Mouse (Mus musculus): Measurements from ENCODE around the gene Gpx6.

The Gpx6 gene

DNA sequence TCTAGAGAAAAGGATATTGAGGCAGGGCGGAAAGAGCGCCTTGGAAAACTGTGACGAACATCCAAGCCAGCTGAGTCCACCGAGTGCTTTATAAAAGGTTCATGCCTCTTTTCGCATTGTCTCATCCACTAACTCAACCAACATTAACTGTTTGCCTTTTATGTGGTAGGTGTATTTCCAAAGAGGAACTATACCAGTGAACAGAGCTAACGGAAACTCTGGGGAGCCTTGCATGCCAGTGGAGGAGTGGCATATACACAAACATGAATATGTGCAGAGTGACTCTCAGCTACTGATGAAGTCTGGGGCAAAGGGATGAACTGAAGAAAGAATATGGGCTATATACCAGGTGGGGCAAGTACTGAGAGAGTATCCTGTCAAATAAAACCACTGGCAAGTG is 11.5 kb downstream of the Gpx6 start:
- no peak for DNase-seq (ENCODE audit: low read depth, low spot score)

DNA sequence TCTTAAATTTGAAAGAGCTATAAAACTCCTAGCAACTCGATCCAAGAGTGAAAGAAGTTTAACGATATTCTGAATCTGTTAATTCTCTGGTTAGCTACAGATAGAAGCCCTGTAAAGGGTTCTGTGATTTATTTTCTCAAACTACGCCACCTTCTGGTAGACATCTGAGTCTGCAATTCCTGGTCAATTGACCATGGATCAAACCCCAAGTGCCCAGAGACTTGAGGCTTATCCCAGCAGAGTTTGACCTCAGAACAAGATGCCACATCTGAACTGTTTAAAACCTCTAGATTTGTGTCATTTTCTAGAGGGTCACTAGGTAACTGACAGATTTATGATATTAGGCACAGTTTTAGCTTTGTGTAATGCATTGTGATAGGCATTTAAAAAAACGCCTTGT is 14.3 kb downstream of the Gpx6 start:
- DNase-seq (ENCODE audit: low read depth, low spot score) = no peak

GRCm38 (mm10) chr13:21326657-21327211 is 14.8 kb downstream of the Gpx6 start:
- peak; percentile 52 for DNase-seq (ENCODE audit: low read depth, low spot score)

DNA sequence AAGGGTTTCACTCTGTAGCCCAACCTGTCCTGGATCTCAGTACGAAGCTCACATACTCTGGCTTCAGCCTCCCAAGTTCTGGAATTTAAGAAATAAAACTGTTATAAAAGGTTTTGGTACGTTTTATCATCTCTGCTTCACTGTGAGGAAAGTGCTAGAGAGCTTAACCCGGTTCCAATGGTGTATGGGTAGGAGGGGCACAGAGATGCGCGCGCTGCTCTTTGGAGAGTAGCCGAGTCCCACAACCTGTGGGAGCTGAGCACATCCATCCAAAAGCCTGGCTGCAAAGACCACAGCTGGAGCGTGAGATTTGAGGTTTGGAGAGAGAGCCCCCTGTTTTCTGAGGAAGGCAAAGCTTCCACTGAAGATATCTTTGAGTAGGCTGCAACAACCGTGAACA is 15.5 kb downstream of the Gpx6 start:
- DNase-seq (ENCODE audit: low read depth, low spot score) = no peak

DNA sequence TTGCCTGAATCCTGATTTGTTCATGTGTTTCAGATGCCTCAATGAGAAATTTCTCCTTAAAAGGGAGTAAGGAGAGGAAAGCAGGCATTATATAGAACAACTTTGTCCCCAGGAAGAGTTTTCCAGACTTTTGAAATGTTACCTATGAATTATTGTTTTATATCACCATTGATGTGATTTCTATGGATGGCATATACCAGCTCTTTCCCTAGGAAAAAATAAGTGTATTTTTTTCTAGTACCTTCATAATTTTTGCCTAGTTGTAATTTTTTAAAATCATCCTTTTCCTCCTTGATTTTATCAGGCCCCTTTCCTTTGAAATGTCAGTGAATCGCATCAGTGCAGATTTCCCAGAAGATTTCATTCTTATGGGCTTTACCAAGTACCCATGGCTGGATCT is 34.7 kb downstream of the Gpx6 start, which contains the start of gene Olfr1367:
Gene Olfr1367 (plus strand): TSS at position 301 of the 400 bp plus-strand sequence.
- DNase-seq (ENCODE audit: low read depth, low spot score) = no peak

- DNase-seq (ENCODE audit: low read depth, low spot score) = no peak
These were observed 38.7 kb downstream of the Gpx6 start for GRCm38 (mm10) chr13:21350593-21350992.

DNA sequence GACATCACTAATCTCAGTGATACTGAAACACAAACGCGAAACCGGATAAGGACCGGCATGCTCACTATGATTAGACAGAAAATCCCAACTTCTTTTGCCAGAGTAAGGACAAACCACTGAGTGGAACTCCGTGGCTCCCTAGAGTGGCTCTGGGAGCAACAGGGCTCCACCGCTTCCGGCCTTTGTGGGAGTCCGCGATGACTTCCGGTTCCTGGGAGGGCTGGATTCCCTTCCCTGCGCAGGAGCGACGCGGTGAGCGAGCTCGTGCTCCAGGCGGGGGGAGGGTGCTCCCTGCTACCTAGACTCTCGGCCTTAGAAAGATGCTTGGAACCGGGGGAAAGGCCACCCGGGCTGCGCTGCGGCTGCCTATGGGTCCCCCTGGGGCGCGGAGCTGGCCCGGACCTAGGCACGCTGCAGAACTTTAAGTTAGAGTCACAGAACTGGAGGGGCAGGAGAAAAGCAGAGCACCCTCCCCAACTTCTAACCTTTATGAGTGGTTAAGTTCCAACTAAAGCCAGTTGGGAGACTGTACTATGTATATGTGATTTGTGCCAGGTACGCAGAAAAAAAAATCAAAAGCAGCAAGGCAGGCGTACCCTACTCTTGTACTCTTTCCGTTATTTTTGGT is 50.8 kb downstream of the Gpx6 start, which contains the start of gene Zscan12:
Gene Zscan12 (plus strand): TSS at position 200 of the 628 bp plus-strand sequence.
- DNase-seq (ENCODE audit: low read depth, low spot score) = peak; percentile 80

DNA sequence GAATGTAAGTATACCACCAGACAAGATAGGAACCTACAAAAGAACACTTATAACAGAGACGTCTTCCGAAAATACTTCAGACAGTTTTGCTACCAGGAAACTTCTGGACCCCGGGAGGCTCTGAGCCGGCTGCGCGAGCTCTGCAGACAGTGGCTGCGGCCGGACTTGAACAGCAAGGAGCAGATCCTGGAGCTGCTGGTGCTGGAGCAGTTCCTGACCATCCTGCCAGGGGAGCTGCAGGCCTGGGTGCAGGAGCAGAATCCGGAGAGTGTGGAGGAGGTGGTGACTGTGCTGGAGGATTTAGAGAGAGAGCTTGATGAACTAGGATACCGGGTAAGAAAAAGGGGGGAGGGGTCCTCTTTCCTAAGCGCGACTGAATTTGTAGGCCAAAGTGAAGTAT is 51.8 kb downstream of the Gpx6 start:
- DNase-seq (ENCODE audit: low read depth, low spot score) = no peak

DNA sequence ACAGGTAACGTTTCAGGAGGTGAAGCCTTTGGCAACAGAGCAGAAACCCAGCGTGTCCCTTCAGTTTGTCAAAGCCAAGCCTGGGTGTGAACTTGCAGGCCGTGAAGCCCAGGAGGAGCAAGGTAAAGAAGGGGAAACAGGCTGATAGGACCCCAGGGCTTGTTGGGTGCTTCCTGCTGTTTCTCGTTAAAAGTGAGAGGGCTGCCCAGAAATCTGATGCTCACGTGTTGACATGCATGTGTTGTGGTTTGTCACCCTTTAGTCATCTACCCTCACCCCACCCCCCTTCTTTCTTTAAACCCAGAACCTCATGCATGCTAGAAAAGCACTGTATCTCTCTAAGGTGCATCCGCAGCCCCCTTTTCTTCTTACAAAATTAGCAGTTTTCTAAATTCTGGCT is 54.7 kb downstream of the Gpx6 start:
- DNase-seq (ENCODE audit: low read depth, low spot score) = no peak
